Mouse (Mus musculus) ES-E14 (cell line): ENCODE measurements at regions not wholly inside any gene's neighbourhood (a gene's known extent, or its start where the extent isn't known, plus 50 kb on each side); places are given as distances from the start of the nearest gene placed in this dataset.

Source experiments
- CHD2 ChIP-seq: IDR thresholded peaks from 2 replicates; pipeline ENCODE4 v1.6.1; 2014; ENCODE audit warnings: mild to moderate bottlenecking, low read depth, low read length, inconsistent platforms
- ZC3H11A ChIP-seq: IDR thresholded peaks from 2 replicates; pipeline ENCODE4 v1.6.1; 2012; ENCODE audit warnings: low read depth, mild to moderate bottlenecking, inconsistent platforms, low read length, borderline replicate concordance
- ZNF384 ChIP-seq: IDR thresholded peaks from 2 replicates; pipeline ENCODE4 v1.6.1; 2012; ENCODE audit warnings: low read depth, low read length, inconsistent platforms

GRCm38 (mm10) chr4:93412695-93413094, 77.4 kb upstream of the Tusc1 start:
- TF ChIP-seq CHD2 (no peak), ZNF384 (no peak), ZC3H11A (no peak)
